Mouse (Mus musculus): ENCODE results near the gene Gm20388.
"Not testable (repeated sequence)": the region's sequence is repeated elsewhere in the genome, so short reads cannot be mapped to it uniquely, and the experiment has no call there.

DNA sequence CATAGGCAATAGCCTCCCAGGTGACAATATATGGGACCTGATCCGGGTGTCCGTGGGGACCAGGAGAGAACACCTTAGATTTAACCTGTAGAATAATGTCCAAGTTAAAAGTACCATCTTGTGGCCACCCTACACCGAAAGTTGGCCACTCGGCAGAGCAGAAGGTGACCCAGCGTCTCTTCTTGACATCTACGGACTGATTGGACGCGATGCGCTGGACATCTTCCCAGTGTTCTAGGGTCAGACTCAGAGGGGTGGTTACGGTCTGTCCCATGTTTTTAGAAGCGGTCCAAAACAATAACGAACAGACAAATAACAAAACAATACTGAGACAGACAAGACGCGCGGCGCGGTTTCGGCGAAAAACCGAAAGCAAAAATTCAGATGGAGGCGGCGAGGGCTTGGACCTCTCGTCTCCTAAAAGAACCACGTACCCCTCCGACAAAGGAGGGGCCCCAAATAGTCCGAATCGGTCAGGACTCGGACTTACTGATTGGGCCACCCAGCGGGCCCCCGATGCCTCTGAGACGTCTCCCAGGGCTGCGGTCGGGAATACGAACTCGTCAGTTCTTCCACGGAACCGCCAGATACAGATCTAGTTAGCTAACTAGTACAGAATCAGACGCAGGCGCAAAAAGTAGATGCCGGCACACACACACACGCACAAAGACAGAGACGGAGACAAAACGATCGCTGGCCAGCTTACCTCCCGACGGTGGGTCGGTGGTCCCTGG is 3522.8 kb downstream of the Gm20388 start:
- not testable (repeated sequence) for TF ChIP-seq POLR2A (IDR thresholded peaks at IDR 0.05; ENCODE audit: borderline replicate concordance, control insufficient read depth, low read depth, low read length); CTCF (IDR thresholded peaks at IDR 0.05; ENCODE audit: control insufficient read depth, insufficient read depth, low read length)

All from bone marrow, adult 2 months (tissue).